Mouse (Mus musculus) forebrain, postnatal 0 days (tissue): ENCODE measurements around the gene Cacna1h. TPM values are rescaled to one million over a fixed set of nuclear protein-coding genes. Genes with fewer than 3 reads are reported as not detected.

ENCODE experiments used
- ATAC-seq: fragments of 200-750 bp; cut with Nextera tagmentation; 2 replicates; pipeline ENCODE4 v1.8.0; 2017; ENCODE audit warnings: mild to moderate bottlenecking, moderate library complexity
- DNase-seq: peaks from one replicate; pipeline ENCODE4 v3.0.0-alpha.2; 2015
- H3K27ac ChIP-seq: fragments of 300-500 bp; sonication (generic); 2 replicates; pipeline ENCODE4 v1.5.1; 2014; ENCODE audit warnings: low read depth, mild to moderate bottlenecking, antibody characterized with exemption, low read length, moderate library complexity, mixed read lengths
- H3K27me3 ChIP-seq: fragments of 300-500 bp; sonication (generic); 2 replicates; pipeline ENCODE4 v1.6.1; 2014; ENCODE audit warnings: mild to moderate bottlenecking, low read length, mixed read lengths; ENCODE audit not compliant: insufficient read depth
- H3K36me3 ChIP-seq: fragments of 300-500 bp; sonication (generic); 2 replicates; pipeline ENCODE4 v1.6.1; 2014; ENCODE audit warnings: mild to moderate bottlenecking, moderate library complexity; ENCODE audit not compliant: insufficient read depth
- H3K4me1 ChIP-seq: fragments of 300-500 bp; sonication (generic); 2 replicates; pipeline ENCODE4 v1.6.1; 2014; ENCODE audit warnings: antibody characterized with exemption; ENCODE audit not compliant: insufficient read depth
- H3K4me2 ChIP-seq: fragments of 300-500 bp; sonication (generic); 2 replicates; pipeline ENCODE4 v1.6.1; 2014; ENCODE audit warnings: low read depth, mild to moderate bottlenecking, moderate library complexity
- H3K4me3 ChIP-seq: fragments of 300-500 bp; sonication (generic); 2 replicates; pipeline ENCODE4 v1.5.1; 2014; ENCODE audit warnings: low read depth, low read length, mixed read lengths
- H3K9ac ChIP-seq: fragments of 300-500 bp; sonication (generic); 2 replicates; pipeline ENCODE4 v1.6.1; 2014; ENCODE audit warnings: mild to moderate bottlenecking
- H3K9me3 ChIP-seq: fragments of 300-500 bp; sonication (generic); 2 replicates; pipeline ENCODE4 v1.6.1; 2016; ENCODE audit warnings: low read length
- CTCF ChIP-seq: sonication (generic); IDR thresholded peaks from 2 replicates; pipeline ENCODE4 v1.5.1; 2016; ENCODE audit warnings: antibody characterized with exemption, control low read depth, low read depth
- WGBS: fragments of 180-500 bp; shearing (Covaris S2); extraction: QIAGEN DNeasy Blood & Tissue Kit; methylation state at CpG from one replicate; pipeline ENCODE4 v1.1.7; 2014; 5-methylcytosine and 5-hydroxymethylcytosine counted together
- polyA plus RNA-seq: library from polyadenylated mRNA; unstranded; fragments of >200 nt; fragmentation: Nextera tagmentation; extraction: Ambion mirVana; gene quantifications from 2 replicates; pipeline ENCODE4 v1.2.1, GENCODE M21; 2015
- total RNA-seq: library from RNA; depleted of rRNA; stranded (reverse); fragments of >200 nt; gene quantifications from 2 replicates; pipeline ENCODE4 v1.2.3, GENCODE M21; 2014; rRNA removed

Cacna1h gene
- total and polyA plus RNA-seq, 2 experiments from 2014 or later, result 8.1 to 149 TPM

- no peak for TF ChIP-seq CTCF
- whole genome bisulfite sequencing, result 67% methylated on average over 3 of the region's 3 CpGs
Measured at GRCm38 (mm10) chr17:25341490-25341889, 92.1 kb downstream of the Cacna1h start.

GRCm38 (mm10) chr17:25340003-25340402 is 93.6 kb downstream of the Cacna1h start:
- Histone ChIP-seq H3K36me3 (no peaks in the 10 kb centered on the region), H3K27me3 (no peaks in the 10 kb centered on the region), H3K4me2 (no peak overlapping the region), H3K9me3 (no peaks in the 10 kb centered on the region), H3K9ac (no peak overlapping the region), H3K27ac (no peak overlapping the region), H3K4me1 (no peaks in the 10 kb centered on the region), H3K4me3 (no peak overlapping the region)
- 81% methylated on average over 6 of the region's 6 CpGs for WGBS
- DNase-seq (no peak), ATAC-seq (no peak)
- TF ChIP-seq CTCF, result no peak

More at GRCm38 (mm10) chr17:25341490-25341889, 92.1 kb downstream of the Cacna1h start:
- H3K36me3 ChIP-seq, result no peaks in the 10 kb centered on the region
- H3K9me3 ChIP-seq, result no peaks in the 10 kb centered on the region
- H3K4me1 ChIP-seq, result no peaks in the 10 kb centered on the region
- ATAC-seq (no peak), DNase-seq (no peak)
- no peak overlapping the region for H3K4me2 ChIP-seq
- no peak overlapping the region for H3K27ac ChIP-seq
- H3K27me3 ChIP-seq, result no peaks in the 10 kb centered on the region
- H3K4me3 ChIP-seq, result no peak overlapping the region
- no peak overlapping the region for H3K9ac ChIP-seq

GRCm38 (mm10) chr17:25338218-25338617 is 95.4 kb downstream of the Cacna1h start:
- WGBS, result 86% methylated on average over 4 of the region's 4 CpGs
- Histone ChIP-seq H3K9ac (no peak overlapping the region), H3K4me2 (no peak overlapping the region), H3K36me3 (no peaks in the 10 kb centered on the region), H3K27ac (no peak overlapping the region), H3K27me3 (no peaks in the 10 kb centered on the region), H3K4me3 (no peak overlapping the region), H3K4me1 (no peaks in the 10 kb centered on the region), H3K9me3 (no peaks in the 10 kb centered on the region)
- no peak for TF ChIP-seq CTCF
- ATAC-seq (no peak), DNase-seq (no peak)

GRCm38 (mm10) chr17:25333943-25334342 is 99.6 kb downstream of the Cacna1h start:
- peak; percentile 99 for TF ChIP-seq CTCF
- H3K27me3 ChIP-seq, result no peaks in the 10 kb centered on the region; the same call in 1 of the 2 replicates
- DNase-seq (peak; percentile 89), ATAC-seq (peak; percentile 82)
- H3K9ac ChIP-seq, result no peak overlapping the region
- H3K27ac ChIP-seq, result no peak overlapping the region
- no peaks in the 10 kb centered on the region for H3K4me1 ChIP-seq
- no peaks in the 10 kb centered on the region for H3K9me3 ChIP-seq
- H3K4me2 ChIP-seq, result no peak overlapping the region
- H3K36me3 ChIP-seq, result no peaks in the 10 kb centered on the region
- 1% methylated on average over 8 of the region's 8 CpGs for WGBS
- H3K4me3 ChIP-seq, result no peak overlapping the region

GRCm38 (mm10) chr17:25332321-25332720 is 101.3 kb downstream of the Cacna1h start:
- TF ChIP-seq CTCF, result no peak
- DNase-seq (no peak), ATAC-seq (no peak)
- Histone ChIP-seq H3K9ac (no peak overlapping the region), H3K4me2 (no peak overlapping the region), H3K36me3 (no peaks in the 10 kb centered on the region), H3K27me3 (no peaks in the 10 kb centered on the region; the same call in 1 of the 2 replicates), H3K9me3 (no peaks in the 10 kb centered on the region), H3K4me3 (no peak overlapping the region), H3K27ac (no peak overlapping the region), H3K4me1 (no peaks in the 10 kb centered on the region)
- WGBS, result 87% methylated on average over 9 of the region's 9 CpGs

Other genes starting within 250 kb of the Cacna1h start
- 23.7 and 24.2 TPM in 2 replicates for gene BC003965, start 249.2 kb downstream of the Cacna1h start, total RNA-seq
- 30.8 and 32.8 TPM in 2 replicates for gene BC003965, start 249.2 kb downstream of the Cacna1h start, polyA plus RNA-seq
- 21.6 and 22.8 TPM in 2 replicates for gene Unkl, start 245.4 kb downstream of the Cacna1h start, total RNA-seq
- 7.6 and 11.6 TPM in 2 replicates for gene Unkl, start 245.4 kb downstream of the Cacna1h start, polyA plus RNA-seq
- 91.3 and 109 TPM in 2 replicates for gene Gnptg, start 193.7 kb downstream of the Cacna1h start, total RNA-seq
- 119 and 121 TPM in 2 replicates for gene Gnptg, start 193.7 kb downstream of the Cacna1h start, polyA plus RNA-seq
- 56.6 and 62.0 TPM in 2 replicates for gene Tsr3, start 193.6 kb downstream of the Cacna1h start, total RNA-seq
- 70.0 and 78.6 TPM in 2 replicates for gene Tsr3, start 193.6 kb downstream of the Cacna1h start, polyA plus RNA-seq
- gene Baiap3, start 177.4 kb downstream of the Cacna1h start, total RNA-seq, result 30.2 and 70.8 TPM in 2 replicates
- gene Baiap3, start 177.4 kb downstream of the Cacna1h start, polyA plus RNA-seq, result 8.2 and 16.2 TPM in 2 replicates
- 508 and 550 TPM in 2 replicates for gene Ube2i, start 159.2 kb downstream of the Cacna1h start, total RNA-seq
- 439 and 486 TPM in 2 replicates for gene Ube2i, start 159.2 kb downstream of the Cacna1h start, polyA plus RNA-seq
- gene Prss34, start 135.4 kb downstream of the Cacna1h start, total RNA-seq, result not detected in 2 replicates
- gene Prss34, start 135.4 kb downstream of the Cacna1h start, polyA plus RNA-seq, result not detected in 2 replicates
- gene Prss28, start 125.1 kb downstream of the Cacna1h start, total RNA-seq, result not detected in 2 replicates
- not detected in 2 replicates for gene Prss28, start 125.1 kb downstream of the Cacna1h start, polyA plus RNA-seq
- gene Prss29, start 115.1 kb downstream of the Cacna1h start, total RNA-seq, result not detected in 2 replicates
- gene Prss29, start 115.1 kb downstream of the Cacna1h start, polyA plus RNA-seq, result not detected in 2 replicates
- gene Tpsab1, start 88.2 kb downstream of the Cacna1h start, total RNA-seq, result not detected in 2 replicates
- 0.13 TPM in 1 of 2 replicates, not detected in the other for gene Tpsab1, start 88.2 kb downstream of the Cacna1h start, polyA plus RNA-seq
- 0.33 and 1.4 TPM in 2 replicates for gene Tpsb2, start 67.5 kb downstream of the Cacna1h start, total RNA-seq
- 3.8 and 4.2 TPM in 2 replicates for gene Tpsb2, start 67.5 kb downstream of the Cacna1h start, polyA plus RNA-seq
- not detected in 2 replicates for gene Tpsg1, start 64.5 kb downstream of the Cacna1h start, total RNA-seq
- 0.92 and 1.2 TPM in 2 replicates for gene Tpsg1, start 64.5 kb downstream of the Cacna1h start, polyA plus RNA-seq
- gene Tekt4, start 20.8 kb upstream of the Cacna1h start, total RNA-seq, result 3.3 and 4.8 TPM in 2 replicates
- gene Tekt4, start 20.8 kb upstream of the Cacna1h start, polyA plus RNA-seq, result 2.5 and 2.9 TPM in 2 replicates
- gene Sstr5, start 63.5 kb upstream of the Cacna1h start, total RNA-seq, result 1.0 and 2.0 TPM in 2 replicates
- gene Sstr5, start 63.5 kb upstream of the Cacna1h start, polyA plus RNA-seq, result 0.64 and 0.94 TPM in 2 replicates
- 26.6 and 27.4 TPM in 2 replicates for gene Sox8, start 136.9 kb upstream of the Cacna1h start, total RNA-seq
- gene Sox8, start 136.9 kb upstream of the Cacna1h start, polyA plus RNA-seq, result 20.8 and 22.6 TPM in 2 replicates
- gene Lmf1, start 145.3 kb upstream of the Cacna1h start, total RNA-seq, result 21.5 and 28.1 TPM in 2 replicates
- 13.9 and 17.8 TPM in 2 replicates for gene Lmf1, start 145.3 kb upstream of the Cacna1h start, polyA plus RNA-seq